Mouse (Mus musculus): ENCODE results near the gene Ucp1.

The Ucp1 gene

DNA sequence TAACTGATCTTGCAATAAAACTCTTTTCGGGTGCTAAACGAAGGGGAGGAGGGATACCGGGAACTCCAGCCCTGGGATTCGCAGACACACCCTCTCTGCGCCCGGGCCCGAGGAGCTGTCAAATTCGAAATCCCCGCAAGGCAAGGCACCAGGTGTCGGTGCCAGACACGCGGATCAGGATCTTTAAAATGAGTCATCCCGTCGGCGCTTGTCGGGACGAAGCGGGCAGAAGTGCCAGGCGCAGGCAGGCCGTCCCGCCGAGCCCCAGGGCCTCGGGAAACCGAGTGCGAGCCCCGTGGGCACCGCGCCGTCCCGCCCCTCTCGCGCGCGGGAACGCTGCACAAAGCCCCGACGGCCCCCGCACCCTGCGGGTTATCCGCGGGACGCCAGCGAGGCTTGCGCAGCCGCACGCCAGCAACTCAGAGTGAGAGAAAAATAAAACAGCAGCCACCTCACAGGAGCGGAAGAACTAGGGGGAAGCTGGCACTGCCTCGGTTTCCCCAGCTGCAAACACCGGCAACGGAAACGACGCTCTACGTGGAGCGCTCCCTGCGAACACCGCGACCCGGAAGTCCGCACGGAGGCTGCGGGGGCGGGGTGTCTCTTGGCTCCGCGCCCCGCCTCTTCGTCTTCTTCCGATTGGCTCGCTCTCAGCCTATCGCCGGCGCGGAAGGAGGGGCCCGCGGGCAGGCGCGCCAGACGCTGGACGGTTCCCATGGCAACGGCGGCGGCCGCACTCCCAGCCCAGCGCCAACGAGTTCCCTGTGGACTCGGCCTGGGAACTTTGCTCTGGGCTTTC is 41.9 kb downstream of the Ucp1 start, which contains the start of gene Elmod2:
Elmod2 (minus strand) TSS at position 588 of the 799 bp plus-strand sequence.
- DNase-seq (ENCODE audit: low read depth, low spot score): peak; percentile 96

DNA sequence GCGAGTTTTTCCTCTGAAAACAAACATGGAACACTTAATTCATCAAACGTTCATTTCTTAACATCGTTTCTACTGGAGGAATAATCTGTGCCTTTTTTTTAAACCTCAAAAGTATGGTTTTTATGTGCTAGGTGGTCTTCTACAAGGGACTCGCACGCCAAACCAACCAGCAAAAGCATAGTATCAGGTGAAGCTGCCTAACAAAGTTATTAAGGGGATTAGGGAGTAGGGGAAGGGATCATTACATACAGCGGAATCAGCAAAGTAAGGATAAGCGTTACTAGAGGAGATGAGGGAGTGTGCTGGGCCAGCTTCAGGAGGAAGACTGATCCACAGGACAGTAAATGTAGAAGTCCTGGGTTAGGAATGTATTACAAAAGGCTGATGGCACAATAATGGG is 42.7 kb downstream of the Ucp1 start:
- DNase-seq (ENCODE audit: low read depth, low spot score): no peak

DNA sequence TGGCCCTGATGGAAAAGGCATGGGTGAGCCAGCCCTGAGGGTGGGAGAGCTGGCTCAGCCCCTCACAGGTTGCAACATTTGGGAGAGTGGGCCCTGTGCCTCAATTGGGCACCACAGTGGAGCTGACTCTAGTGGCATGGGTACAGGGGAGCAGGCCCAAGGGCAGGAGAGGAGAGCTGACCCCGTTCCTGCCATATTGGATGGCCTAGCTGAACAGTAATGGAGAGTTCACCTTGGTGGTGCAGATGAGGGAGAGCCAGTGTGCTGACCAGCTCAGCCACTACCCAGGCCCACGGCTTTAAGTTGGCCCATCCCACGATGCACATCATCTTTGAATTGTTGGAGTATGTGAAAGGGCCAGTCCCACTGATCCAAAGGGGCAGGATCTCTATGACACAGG is 51.9 kb downstream of the Ucp1 start:
- no peak for DNase-seq (ENCODE audit: low read depth, low spot score)

DNA sequence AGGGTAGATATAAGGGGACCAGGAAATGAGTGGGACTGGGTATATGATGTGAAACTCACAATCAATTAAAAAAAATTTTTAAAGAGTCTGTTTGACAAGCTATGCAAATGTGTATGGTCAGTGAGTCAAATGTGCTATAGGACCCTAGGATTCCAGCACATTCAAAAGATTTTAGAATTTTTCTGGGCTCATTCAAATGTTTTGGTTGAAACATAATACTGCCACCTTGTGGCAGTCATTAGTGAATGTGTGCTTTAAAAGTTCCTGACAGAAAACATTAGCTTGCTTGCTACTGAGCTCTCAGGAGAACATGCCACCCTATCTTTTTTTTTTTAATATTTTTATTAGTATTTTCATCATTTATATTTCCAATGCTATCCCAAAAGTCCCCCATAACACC is 52.5 kb downstream of the Ucp1 start:
- peak; percentile 30 for DNase-seq (ENCODE audit: low read depth, low spot score)

Measured in R1 (cell line).